Mouse (Mus musculus): ENCODE measurements at regions not wholly inside any gene's neighbourhood (a gene's known extent, or its start where the extent isn't known, plus 50 kb on each side); places are given as distances from the start of the nearest gene placed in this dataset.

DNA sequence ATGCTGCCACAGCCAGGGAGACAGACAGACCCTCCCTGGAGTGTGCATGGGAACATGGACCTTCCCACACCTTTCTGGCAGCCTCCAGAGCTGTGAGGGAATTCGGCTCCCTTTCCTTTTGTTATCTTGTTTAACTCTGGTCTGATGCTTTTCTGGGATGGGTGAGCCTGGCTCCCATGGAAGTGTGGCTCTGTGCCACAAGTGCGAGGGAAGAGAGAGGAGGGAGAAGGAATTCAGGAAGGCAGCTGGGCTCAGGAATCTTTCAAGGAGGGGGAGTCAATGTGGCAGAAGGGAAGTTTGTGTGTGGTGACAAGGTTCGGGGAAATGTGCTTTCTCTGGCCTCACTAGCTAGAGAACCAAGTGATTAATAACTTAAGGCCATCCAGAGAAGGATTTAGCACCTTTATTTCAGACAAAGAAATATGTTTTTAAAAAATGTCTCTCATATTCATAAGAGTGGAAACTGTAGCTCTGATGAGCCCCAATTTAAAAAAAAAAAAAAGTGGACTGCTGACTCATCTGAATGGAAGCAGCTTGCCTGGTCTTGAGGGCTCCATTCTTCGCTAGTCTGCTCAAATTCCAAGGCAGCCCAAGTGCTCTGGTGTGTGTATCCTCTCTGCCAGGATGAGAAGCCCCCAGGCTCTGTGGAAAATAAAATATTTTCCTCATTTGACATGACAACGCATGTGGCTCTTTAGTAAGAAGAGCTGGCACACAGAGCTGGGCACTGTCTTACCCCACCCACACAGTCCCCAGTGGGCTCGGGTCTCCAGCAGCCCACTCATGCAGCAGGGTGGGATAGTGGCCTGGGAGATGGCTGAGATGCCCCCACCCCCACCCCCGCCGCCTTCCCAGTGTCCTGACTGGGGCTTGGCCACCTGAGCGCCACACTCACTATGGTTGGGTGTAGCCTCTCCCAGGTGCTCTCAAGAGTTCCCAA is 129.1 kb downstream of the Gas1 start:
- peak; percentile 36; the same call in 1 of the 2 replicates for ATAC-seq

DNA sequence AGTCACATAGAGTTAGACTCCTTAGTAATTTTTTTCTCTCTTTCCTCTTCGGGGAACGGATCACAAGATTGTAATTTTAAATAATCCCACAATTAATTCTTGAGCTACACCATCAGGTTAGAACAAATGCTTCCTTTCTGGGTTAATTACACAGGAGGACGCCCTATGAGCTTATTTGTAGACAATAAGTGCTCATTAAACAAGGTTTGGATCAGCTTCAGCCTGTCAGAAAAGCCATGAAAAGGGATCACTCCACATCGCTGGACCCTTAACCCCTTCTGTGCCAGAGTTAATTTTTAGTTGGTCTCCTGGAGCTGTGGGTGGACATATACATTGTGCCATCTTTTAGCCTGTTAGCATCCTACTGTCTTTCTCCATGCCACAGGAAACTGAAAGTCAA is 131.4 kb downstream of the Gas1 start:
- no peaks in the 10 kb centered on the region for H3K27me3 ChIP-seq (replicated peaks; ENCODE audit: control insufficient read depth, insufficient read depth, low read length)
- no peak overlapping the region for H3K9ac ChIP-seq (ENCODE audit: low read depth, low read length)
- no peak overlapping the region for H3K4me2 ChIP-seq (ENCODE audit: low read depth, low read length)
- H3K27ac ChIP-seq (ENCODE audit: low read length): no peak overlapping the region
- no peaks in the 10 kb centered on the region for H3K9me3 ChIP-seq (ENCODE audit: control insufficient read depth, low read length)
- no peaks in the 10 kb centered on the region for H3K36me3 ChIP-seq (ENCODE audit: control insufficient read depth, insufficient read depth, low read length)
- peaks cover 11% of the 10 kb centered on the region for H3K4me1 ChIP-seq (ENCODE audit: control insufficient read depth, insufficient read depth, low read length)
- 51% methylated on average over 4 of the region's 4 CpGs for WGBS
- no peak overlapping the region for H3K4me3 ChIP-seq (ENCODE audit: low read length)
- no peak for ATAC-seq

More for the DNA sequence above, 129.1 kb downstream of the Gas1 start:
- no peak overlapping the region for H3K9ac ChIP-seq (ENCODE audit: low read depth, low read length)
- H3K36me3 ChIP-seq (ENCODE audit: control insufficient read depth, insufficient read depth, low read length): no peaks in the 10 kb centered on the region
- WGBS: 59% methylated on average over 9 of the region's 9 CpGs
- H3K4me2 ChIP-seq (ENCODE audit: low read depth, low read length): no peak overlapping the region
- no peak overlapping the region for H3K4me3 ChIP-seq (ENCODE audit: low read length)
- peaks cover 11% of the 10 kb centered on the region for H3K4me1 ChIP-seq (ENCODE audit: control insufficient read depth, insufficient read depth, low read length)
- H3K9me3 ChIP-seq (ENCODE audit: control insufficient read depth, low read length): no peaks in the 10 kb centered on the region
- H3K27me3 ChIP-seq (replicated peaks; ENCODE audit: control insufficient read depth, insufficient read depth, low read length): no peaks in the 10 kb centered on the region
- H3K27ac ChIP-seq (ENCODE audit: low read length): peak overlapping the region; percentile 38; the same call in 1 of the 2 replicates

DNA sequence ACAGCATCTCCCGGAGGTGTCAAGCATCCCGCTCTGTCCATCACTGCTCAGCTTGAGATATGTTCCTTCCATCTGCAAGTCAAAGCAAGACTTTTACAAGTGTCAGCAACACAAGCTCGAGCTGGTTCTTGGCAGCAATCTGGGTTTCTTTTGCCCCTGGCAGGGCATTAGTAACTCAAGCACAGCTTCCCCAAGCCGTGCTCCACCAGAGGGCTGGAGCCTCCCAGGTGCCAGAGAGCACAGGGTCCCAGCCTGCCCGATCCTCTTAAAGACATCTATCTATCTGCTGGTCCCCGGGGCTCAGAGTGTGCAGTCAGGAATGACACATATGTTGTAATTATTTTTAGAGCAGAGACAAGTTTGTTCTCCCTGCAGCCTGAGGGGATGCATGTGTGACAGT is 132.3 kb downstream of the Gas1 start:
- H3K27me3 ChIP-seq (replicated peaks; ENCODE audit: control insufficient read depth, insufficient read depth, low read length): no peaks in the 10 kb centered on the region
- WGBS: 52% methylated on average over 6 of the region's 6 CpGs
- H3K9me3 ChIP-seq (ENCODE audit: control insufficient read depth, low read length): no peaks in the 10 kb centered on the region
- no peak overlapping the region for H3K4me2 ChIP-seq (ENCODE audit: low read depth, low read length)
- H3K27ac ChIP-seq (ENCODE audit: low read length): no peak overlapping the region
- no peak for ATAC-seq
- H3K36me3 ChIP-seq (ENCODE audit: control insufficient read depth, insufficient read depth, low read length): no peaks in the 10 kb centered on the region
- peaks cover 11% of the 10 kb centered on the region for H3K4me1 ChIP-seq (ENCODE audit: control insufficient read depth, insufficient read depth, low read length)
- H3K9ac ChIP-seq (ENCODE audit: low read depth, low read length): no peak overlapping the region
- no peak overlapping the region for H3K4me3 ChIP-seq (ENCODE audit: low read length)

DNA sequence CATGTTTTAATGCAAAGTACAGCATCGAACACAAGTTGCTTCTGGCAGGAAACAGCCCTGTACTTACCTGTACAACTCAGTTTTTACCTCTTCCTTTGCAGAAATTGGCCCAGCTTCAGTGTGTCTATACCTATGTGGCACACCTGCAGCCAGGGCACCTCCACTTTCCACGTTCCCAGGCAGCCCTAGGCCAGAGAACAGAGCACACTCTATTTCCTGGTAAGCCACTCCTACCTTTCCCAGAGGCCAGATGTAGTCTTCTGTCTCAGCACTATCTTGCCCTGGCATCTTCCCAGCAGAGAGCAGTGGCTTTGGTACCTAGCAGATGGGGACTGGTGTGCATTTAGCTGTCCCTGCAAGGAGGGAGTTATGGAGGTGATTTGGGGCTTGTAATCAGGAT is 134.7 kb downstream of the Gas1 start:
- Histone ChIP-seq H3K27ac (ENCODE audit: low read length) (no peak overlapping the region), H3K4me1 (ENCODE audit: control insufficient read depth, insufficient read depth, low read length) (no peaks in the 10 kb centered on the region), H3K9ac (ENCODE audit: low read depth, low read length) (no peak overlapping the region), H3K4me3 (ENCODE audit: low read length) (no peak overlapping the region), H3K9me3 (ENCODE audit: control insufficient read depth, low read length) (no peaks in the 10 kb centered on the region), H3K27me3 (replicated peaks; ENCODE audit: control insufficient read depth, insufficient read depth, low read length) (no peaks in the 10 kb centered on the region), H3K36me3 (ENCODE audit: control insufficient read depth, insufficient read depth, low read length) (no peaks in the 10 kb centered on the region), H3K4me2 (ENCODE audit: low read depth, low read length) (no peak overlapping the region)
- 67% methylated on average over 2 of the region's 2 CpGs for WGBS
- no peak for ATAC-seq

DNA sequence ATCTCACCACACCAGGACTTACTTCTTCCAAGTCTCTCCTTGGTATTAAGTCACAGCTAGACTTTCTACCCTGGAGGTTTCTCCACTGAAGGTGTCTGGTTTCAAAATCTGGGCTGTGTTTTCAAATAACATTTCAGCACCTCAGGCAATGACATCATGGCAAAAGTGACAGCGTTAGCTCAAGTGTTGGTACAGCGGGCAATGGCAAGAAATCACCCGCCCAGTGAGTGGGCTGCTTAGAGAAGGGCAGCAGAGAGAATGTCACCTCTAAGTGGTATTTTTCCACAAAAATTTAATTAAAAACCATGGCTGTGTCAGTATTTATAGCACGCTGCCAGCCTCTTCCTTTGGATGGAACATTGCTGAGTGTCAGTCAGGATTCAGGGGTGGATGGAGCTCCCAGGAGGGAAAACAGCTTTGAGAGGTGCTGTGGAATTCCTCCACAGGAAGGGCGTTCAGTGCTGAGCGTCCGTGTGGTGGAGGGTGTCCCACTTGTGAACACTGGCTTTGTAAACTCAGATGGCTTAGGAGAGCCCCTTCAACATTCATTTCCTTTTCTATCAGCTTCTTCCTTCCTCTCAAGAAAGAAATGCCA is 141.5 kb downstream of the Gas1 start:
- no peak for ATAC-seq
- no peak overlapping the region for H3K27ac ChIP-seq (ENCODE audit: low read length)
- no peak overlapping the region for H3K9ac ChIP-seq (ENCODE audit: low read depth, low read length)
- no peaks in the 10 kb centered on the region for H3K36me3 ChIP-seq (ENCODE audit: control insufficient read depth, insufficient read depth, low read length)
- no peak overlapping the region for H3K4me3 ChIP-seq (ENCODE audit: low read length)
- H3K4me2 ChIP-seq (ENCODE audit: low read depth, low read length): no peak overlapping the region
- no peaks in the 10 kb centered on the region for H3K9me3 ChIP-seq (ENCODE audit: control insufficient read depth, low read length)
- H3K27me3 ChIP-seq (replicated peaks; ENCODE audit: control insufficient read depth, insufficient read depth, low read length): no peaks in the 10 kb centered on the region
- no peaks in the 10 kb centered on the region for H3K4me1 ChIP-seq (ENCODE audit: control insufficient read depth, insufficient read depth, low read length)
- WGBS: 88% methylated on average over 7 of the region's 7 CpGs

DNA sequence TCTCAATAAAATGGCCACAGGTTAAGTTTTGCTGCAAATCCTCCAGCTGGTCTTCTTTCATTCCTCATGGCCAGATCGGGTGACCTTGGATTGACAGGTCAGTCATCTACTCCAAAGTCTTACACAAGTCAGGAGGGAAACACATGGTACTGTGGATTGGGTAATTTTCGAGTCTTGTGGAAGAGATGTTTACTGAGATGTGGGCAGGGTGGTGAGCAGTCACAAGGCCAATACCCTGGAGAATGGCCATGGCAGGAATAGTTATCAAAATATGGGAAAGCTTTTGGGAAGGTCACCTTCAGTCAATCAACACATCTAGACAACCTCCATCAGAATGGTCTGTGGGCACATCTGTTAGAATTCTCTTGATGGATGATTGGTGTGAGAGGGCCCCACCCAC is 144.0 kb downstream of the Gas1 start:
- no peak overlapping the region for H3K9ac ChIP-seq (ENCODE audit: low read depth, low read length)
- 76% methylated on average over 2 of the region's 2 CpGs for WGBS
- H3K4me1 ChIP-seq (ENCODE audit: control insufficient read depth, insufficient read depth, low read length): no peaks in the 10 kb centered on the region
- no peak overlapping the region for H3K27ac ChIP-seq (ENCODE audit: low read length)
- H3K27me3 ChIP-seq (replicated peaks; ENCODE audit: control insufficient read depth, insufficient read depth, low read length): no peaks in the 10 kb centered on the region
- 0 out of 2 replicates have a peak, but pooled peaks cover 4% of the 10 kb centered on the region for H3K9me3 ChIP-seq (ENCODE audit: control insufficient read depth, low read length)
- no peak for ATAC-seq
- H3K4me3 ChIP-seq (ENCODE audit: low read length): no peak overlapping the region
- no peaks in the 10 kb centered on the region for H3K36me3 ChIP-seq (ENCODE audit: control insufficient read depth, insufficient read depth, low read length)
- H3K4me2 ChIP-seq (ENCODE audit: low read depth, low read length): no peak overlapping the region

DNA sequence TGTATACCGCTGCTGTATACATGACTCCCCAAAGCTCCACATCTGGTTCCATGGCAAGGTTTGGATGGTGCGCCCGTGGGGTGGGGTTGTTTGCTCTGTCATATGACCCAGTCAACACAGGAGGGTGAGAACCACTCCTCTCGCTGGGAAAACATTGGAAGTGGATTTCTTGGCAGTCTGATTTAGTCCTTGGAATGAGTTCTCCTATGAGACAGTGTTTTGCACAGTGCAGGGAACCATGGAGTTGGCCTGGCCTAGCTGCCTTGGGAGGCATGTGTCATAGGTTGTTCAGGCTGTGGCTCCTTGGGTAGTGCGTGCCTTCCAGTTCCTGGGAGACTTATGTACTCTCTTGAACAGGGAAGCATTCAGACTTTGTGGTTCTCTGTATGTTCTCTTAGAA is 144.6 kb downstream of the Gas1 start:
- no peak for ATAC-seq
- Histone ChIP-seq H3K36me3 (ENCODE audit: control insufficient read depth, insufficient read depth, low read length) (no peaks in the 10 kb centered on the region), H3K9me3 (ENCODE audit: control insufficient read depth, low read length) (0 out of 2 replicates have a peak, but pooled peaks cover 4% of the 10 kb centered on the region), H3K27ac (ENCODE audit: low read length) (no peak overlapping the region), H3K9ac (ENCODE audit: low read depth, low read length) (no peak overlapping the region), H3K4me2 (ENCODE audit: low read depth, low read length) (no peak overlapping the region), H3K27me3 (replicated peaks; ENCODE audit: control insufficient read depth, insufficient read depth, low read length) (no peaks in the 10 kb centered on the region), H3K4me3 (ENCODE audit: low read length) (no peak overlapping the region), H3K4me1 (ENCODE audit: control insufficient read depth, insufficient read depth, low read length) (no peaks in the 10 kb centered on the region)
- WGBS: 87% methylated on average over 5 of the region's 5 CpGs

DNA sequence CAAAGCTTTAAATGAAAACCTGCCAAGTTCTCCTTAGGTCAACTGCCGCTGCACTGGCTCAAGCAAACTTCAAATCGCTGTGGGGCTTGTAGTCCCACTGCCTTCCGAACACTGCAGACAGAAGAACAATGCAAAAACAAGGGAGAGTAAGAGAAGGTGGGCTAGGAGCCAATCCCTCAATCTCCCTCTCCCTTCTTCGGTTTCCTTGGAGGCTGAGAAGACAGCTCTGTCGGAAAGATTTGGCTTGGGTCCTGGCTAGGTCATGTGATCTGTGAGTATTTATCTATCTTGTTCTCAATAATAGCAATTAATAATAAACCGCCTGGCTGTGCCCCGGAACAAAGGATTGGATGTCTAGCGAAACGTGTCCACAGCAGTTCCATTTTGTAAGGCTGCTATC is 147.6 kb downstream of the Gas1 start:
- Histone ChIP-seq H3K4me1 (ENCODE audit: control insufficient read depth, insufficient read depth, low read length) (no peaks in the 10 kb centered on the region), H3K4me2 (ENCODE audit: low read depth, low read length) (no peak overlapping the region), H3K9ac (ENCODE audit: low read depth, low read length) (no peak overlapping the region), H3K27ac (ENCODE audit: low read length) (no peak overlapping the region), H3K36me3 (ENCODE audit: control insufficient read depth, insufficient read depth, low read length) (no peaks in the 10 kb centered on the region), H3K4me3 (ENCODE audit: low read length) (no peak overlapping the region), H3K9me3 (ENCODE audit: control insufficient read depth, low read length) (0 out of 2 replicates have a peak, but pooled peaks cover 4% of the 10 kb centered on the region), H3K27me3 (replicated peaks; ENCODE audit: control insufficient read depth, insufficient read depth, low read length) (no peaks in the 10 kb centered on the region)
- 65% methylated on average over 9 of the region's 9 CpGs for WGBS
- no peak for ATAC-seq

DNA sequence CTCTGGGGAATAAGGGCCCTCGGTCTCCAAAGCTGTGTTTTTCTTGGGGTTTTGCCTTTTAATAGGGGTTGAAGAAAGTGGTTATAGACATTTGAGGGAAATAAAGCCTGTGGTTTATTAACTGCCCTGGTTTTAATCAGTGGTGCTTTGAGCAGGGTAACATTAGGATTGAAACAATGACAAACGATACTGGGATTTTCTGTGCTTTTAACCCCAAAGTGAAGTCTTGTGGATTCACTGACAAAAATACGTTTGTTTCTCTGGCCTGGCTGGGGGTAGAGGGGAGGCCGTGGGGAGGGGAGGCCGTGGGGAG is 157.0 kb downstream of the Gas1 start:
- H3K36me3 ChIP-seq (ENCODE audit: control insufficient read depth, insufficient read depth, low read length): no peaks in the 10 kb centered on the region
- no peak overlapping the region for H3K4me2 ChIP-seq (ENCODE audit: low read depth, low read length)
- H3K27me3 ChIP-seq (replicated peaks; ENCODE audit: control insufficient read depth, insufficient read depth, low read length): no peaks in the 10 kb centered on the region
- H3K27ac ChIP-seq (ENCODE audit: low read length): peak overlapping the region; percentile 35
- no peak for ATAC-seq
- H3K9me3 ChIP-seq (ENCODE audit: control insufficient read depth, low read length): no peaks in the 10 kb centered on the region
- no peak overlapping the region; the same call in 1 of the 2 replicates for H3K9ac ChIP-seq (ENCODE audit: low read depth, low read length)
- peaks cover 15% of the 10 kb centered on the region for H3K4me1 ChIP-seq (ENCODE audit: control insufficient read depth, insufficient read depth, low read length)
- no peak overlapping the region for H3K4me3 ChIP-seq (ENCODE audit: low read length)
- WGBS: 37% methylated on average over 5 of the region's 5 CpGs
